Mouse (Mus musculus): ENCODE results near the gene Trp53. TPM values are rescaled to one million over a fixed set of nuclear protein-coding genes. Genes with fewer than 3 reads are reported as not detected.
A peak's percentile ranks its signal among the peaks of the same experiment; 100 is the strongest.

Trp53 gene
- polyA plus RNA-seq, 1 experiment from 2014 or later: 166 TPM

GRCm38 (mm10) chr11:69590622-69591021, 10.5 kb downstream of the Trp53 start:
- DNase-seq (ENCODE audit: low spot score): no peak
- H3K9me3 ChIP-seq: no peaks in the 10 kb centered on the region
- no peaks in the 10 kb centered on the region for H3K27me3 ChIP-seq (ENCODE audit: insufficient read depth, poor library complexity, severe bottlenecking)
- 91% methylated on average over 8 of the region's 8 CpGs for WGBS
- no peak overlapping the region for H3K27ac ChIP-seq
- H3K4me3 ChIP-seq: no peak overlapping the region
- peaks cover 95% of the 10 kb centered on the region for H3K36me3 ChIP-seq
- 0 out of 2 replicates have a peak, but pooled peaks cover 2% of the 10 kb centered on the region for H3K4me1 ChIP-seq (replicated peaks)

GRCm38 (mm10) chr11:69591424-69591823, 11.3 kb downstream of the Trp53 start:
- no peak overlapping the region for H3K4me3 ChIP-seq
- WGBS: 83% methylated on average over 3 of the region's 3 CpGs
- DNase-seq (ENCODE audit: low spot score): no peak
- H3K9me3 ChIP-seq: no peaks in the 10 kb centered on the region
- no peak overlapping the region for H3K27ac ChIP-seq
- no peaks in the 10 kb centered on the region for H3K27me3 ChIP-seq (ENCODE audit: insufficient read depth, poor library complexity, severe bottlenecking)
- 0 out of 2 replicates have a peak, but pooled peaks cover 2% of the 10 kb centered on the region for H3K4me1 ChIP-seq (replicated peaks)
- peaks cover 90% of the 10 kb centered on the region for H3K36me3 ChIP-seq

GRCm38 (mm10) chr11:69591899-69592637, 11.9 kb downstream of the Trp53 start:
- 83% methylated on average over 7 of the region's 7 CpGs for WGBS

GRCm38 (mm10) chr11:69592799-69593198, 12.6 kb downstream of the Trp53 start:
- 89% methylated on average over 4 of the region's 4 CpGs for WGBS
- peaks cover 77% of the 10 kb centered on the region for H3K36me3 ChIP-seq
- 0 out of 2 replicates have a peak, but pooled peaks cover 2% of the 10 kb centered on the region for H3K4me1 ChIP-seq (replicated peaks)
- H3K27me3 ChIP-seq (ENCODE audit: insufficient read depth, poor library complexity, severe bottlenecking): no peaks in the 10 kb centered on the region
- H3K27ac ChIP-seq: no peak overlapping the region
- H3K9me3 ChIP-seq: no peaks in the 10 kb centered on the region
- DNase-seq (ENCODE audit: low spot score): no peak
- H3K4me3 ChIP-seq: no peak overlapping the region

More at GRCm38 (mm10) chr11:69591899-69592637, 11.9 kb downstream of the Trp53 start:
- no peaks in the 10 kb centered on the region for H3K27me3 ChIP-seq (ENCODE audit: insufficient read depth, poor library complexity, severe bottlenecking)
- DNase-seq (ENCODE audit: low spot score): no peak
- H3K4me3 ChIP-seq: no peak overlapping the region
- no peaks in the 10 kb centered on the region for H3K9me3 ChIP-seq
- H3K4me1 ChIP-seq (replicated peaks): 0 out of 2 replicates have a peak, but pooled peaks cover 2% of the 10 kb centered on the region
- H3K27ac ChIP-seq: 0 out of 2 replicates have a peak overlapping the region, but pooled peaks have one; percentile 29
- H3K36me3 ChIP-seq: peaks cover 84% of the 10 kb centered on the region

GRCm38 (mm10) chr11:69594853-69595252, 14.7 kb downstream of the Trp53 start:
- Histone ChIP-seq H3K27me3 (ENCODE audit: insufficient read depth, poor library complexity, severe bottlenecking) (no peaks in the 10 kb centered on the region), H3K36me3 (peaks cover 56% of the 10 kb centered on the region), H3K27ac (no peak overlapping the region), H3K4me1 (replicated peaks) (peaks cover 12% of the 10 kb centered on the region), H3K9me3 (no peaks in the 10 kb centered on the region), H3K4me3 (no peak overlapping the region)
- 97% methylated on average over 6 of the region's 6 CpGs for WGBS
- no peak for DNase-seq (ENCODE audit: low spot score)

GRCm38 (mm10) chr11:69599436-69599835, 19.3 kb downstream of the Trp53 start:
- H3K27ac ChIP-seq: peak overlapping the region; percentile 81
- H3K4me1 ChIP-seq (replicated peaks): peaks cover 40% of the 10 kb centered on the region
- DNase-seq (ENCODE audit: low spot score): no peak
- no peaks in the 10 kb centered on the region for H3K9me3 ChIP-seq
- peaks cover 21% of the 10 kb centered on the region for H3K27me3 ChIP-seq (ENCODE audit: insufficient read depth, poor library complexity, severe bottlenecking)
- 0 out of 2 replicates have a peak, but pooled peaks cover 15% of the 10 kb centered on the region for H3K36me3 ChIP-seq
- 8% methylated on average over 9 of the region's 9 CpGs for WGBS
- peak overlapping the region; percentile 34; the same call in 1 of the 2 replicates for H3K4me3 ChIP-seq

- Histone ChIP-seq H3K4me3 (peak overlapping the region; percentile 34), H3K27me3 (ENCODE audit: insufficient read depth, poor library complexity, severe bottlenecking) (peaks cover 27% of the 10 kb centered on the region), H3K36me3 (0 out of 2 replicates have a peak, but pooled peaks cover 8% of the 10 kb centered on the region), H3K27ac (peak overlapping the region; percentile 81), H3K9me3 (no peaks in the 10 kb centered on the region), H3K4me1 (replicated peaks) (peaks cover 47% of the 10 kb centered on the region)
- 6% methylated on average over 6 of the region's 6 CpGs for WGBS
- DNase-seq (ENCODE audit: low spot score): peak; percentile 71
Measured at GRCm38 (mm10) chr11:69600098-69600497, 19.9 kb downstream of the Trp53 start.

GRCm38 (mm10) chr11:69601768-69602167, 21.6 kb downstream of the Trp53 start:
- Histone ChIP-seq H3K36me3 (no peaks in the 10 kb centered on the region), H3K27me3 (ENCODE audit: insufficient read depth, poor library complexity, severe bottlenecking) (peaks cover 32% of the 10 kb centered on the region), H3K4me1 (replicated peaks) (peaks cover 57% of the 10 kb centered on the region), H3K4me3 (no peak overlapping the region), H3K9me3 (no peaks in the 10 kb centered on the region), H3K27ac (no peak overlapping the region)
- no peak for DNase-seq (ENCODE audit: low spot score)
- 90% methylated on average over 3 of the region's 3 CpGs for WGBS

GRCm38 (mm10) chr11:69603516-69603915, 23.4 kb downstream of the Trp53 start:
- H3K27ac ChIP-seq: no peak overlapping the region
- H3K27me3 ChIP-seq (ENCODE audit: insufficient read depth, poor library complexity, severe bottlenecking): peaks cover 32% of the 10 kb centered on the region
- no peaks in the 10 kb centered on the region for H3K9me3 ChIP-seq
- H3K36me3 ChIP-seq: no peaks in the 10 kb centered on the region
- 75% methylated on average over 8 of the region's 8 CpGs for WGBS
- no peak for DNase-seq (ENCODE audit: low spot score)
- H3K4me3 ChIP-seq: no peak overlapping the region
- peaks cover 57% of the 10 kb centered on the region for H3K4me1 ChIP-seq (replicated peaks)

- H3K36me3 ChIP-seq: no peaks in the 10 kb centered on the region
- H3K9me3 ChIP-seq: no peaks in the 10 kb centered on the region
- WGBS: 68% methylated on average over 3 of the region's 3 CpGs
- peak overlapping the region; percentile 76 for H3K4me3 ChIP-seq
- H3K4me1 ChIP-seq (replicated peaks): peaks cover 53% of the 10 kb centered on the region
- peak overlapping the region; percentile 86 for H3K27ac ChIP-seq
- DNase-seq (ENCODE audit: low spot score): no peak
- H3K27me3 ChIP-seq (ENCODE audit: insufficient read depth, poor library complexity, severe bottlenecking): peaks cover 32% of the 10 kb centered on the region
Measured at GRCm38 (mm10) chr11:69604347-69604746, 24.2 kb downstream of the Trp53 start.

- Histone ChIP-seq H3K4me3 (peak overlapping the region; percentile 76), H3K27ac (peak overlapping the region; percentile 86), H3K36me3 (no peaks in the 10 kb centered on the region), H3K9me3 (no peaks in the 10 kb centered on the region), H3K4me1 (replicated peaks) (peaks cover 46% of the 10 kb centered on the region), H3K27me3 (ENCODE audit: insufficient read depth, poor library complexity, severe bottlenecking) (peaks cover 32% of the 10 kb centered on the region)
- WGBS: under 1% methylated on average over 73 of the region's 73 CpGs
- peak; percentile 43 for DNase-seq (ENCODE audit: low spot score)
Measured at GRCm38 (mm10) chr11:69604795-69605664, 24.9 kb downstream of the Trp53 start.

GRCm38 (mm10) chr11:69605726-69606490, 25.7 kb downstream of the Trp53 start, which contains the start of gene Atp1b2:
Gene Atp1b2, minus strand, starts transcription at chr11:69605942.
- Histone ChIP-seq H3K27ac (peak within 1 kb of the TSS; percentile 86), H3K36me3 (no peaks in the 10 kb centered on the region), H3K9me3 (no peaks in the 10 kb centered on the region), H3K27me3 (ENCODE audit: insufficient read depth, poor library complexity, severe bottlenecking) (peaks cover 32% of the 10 kb centered on the region), H3K4me1 (replicated peaks) (peaks cover 37% of the 10 kb centered on the region), H3K4me3 (peak within 1 kb of the TSS; percentile 76)
- peak; percentile 75 for DNase-seq (ENCODE audit: low spot score)
- WGBS: 3% methylated on average over 32 of the region's 32 CpGs
